Mouse (Mus musculus): ENCODE data around the gene Fam171b.

Fam171b gene

DNA sequence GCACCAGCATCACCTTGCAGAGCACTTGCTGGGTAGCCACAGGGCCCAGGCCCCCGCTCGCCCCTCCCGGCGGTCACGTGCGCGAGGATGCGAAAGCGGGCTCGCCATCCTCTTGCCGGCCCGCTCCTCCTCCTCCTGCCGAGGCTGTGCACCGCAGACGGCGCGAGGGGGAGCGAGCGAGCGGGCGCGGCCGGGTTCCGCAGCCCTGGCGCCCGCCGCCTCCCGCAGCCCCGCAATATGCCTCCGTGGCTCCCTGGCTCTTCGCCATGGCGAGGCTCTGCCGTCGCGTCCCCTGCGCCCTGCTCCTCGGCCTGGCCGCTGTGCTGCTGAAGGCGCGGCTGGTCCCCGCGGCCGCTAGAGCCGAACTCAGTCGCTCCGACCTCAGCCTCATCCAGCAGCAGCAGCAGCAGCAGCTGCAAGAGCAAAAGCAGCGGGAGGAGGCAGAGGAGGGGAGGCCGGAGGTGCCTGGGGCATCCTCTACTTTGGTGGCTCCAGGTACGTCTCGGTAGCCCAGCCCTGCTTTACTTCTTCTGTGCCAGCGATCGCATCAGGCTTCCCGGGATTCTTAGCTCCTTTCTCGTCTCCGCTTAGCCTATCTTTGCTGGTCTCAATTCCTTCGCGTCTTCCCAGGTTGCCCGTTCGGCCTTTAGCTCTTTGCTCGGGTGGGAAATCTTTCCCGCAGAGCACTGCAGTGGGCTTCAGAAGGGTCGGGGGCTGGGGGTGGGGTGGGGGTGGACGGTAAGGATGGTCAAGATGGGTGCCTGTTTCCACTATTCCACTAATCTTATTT, at the start of gene Fam171b:
Gene Fam171b, plus strand, starts transcription at position 154 of the 790 bp plus-strand sequence.
- DNase-seq: peak; percentile 89

DNA sequence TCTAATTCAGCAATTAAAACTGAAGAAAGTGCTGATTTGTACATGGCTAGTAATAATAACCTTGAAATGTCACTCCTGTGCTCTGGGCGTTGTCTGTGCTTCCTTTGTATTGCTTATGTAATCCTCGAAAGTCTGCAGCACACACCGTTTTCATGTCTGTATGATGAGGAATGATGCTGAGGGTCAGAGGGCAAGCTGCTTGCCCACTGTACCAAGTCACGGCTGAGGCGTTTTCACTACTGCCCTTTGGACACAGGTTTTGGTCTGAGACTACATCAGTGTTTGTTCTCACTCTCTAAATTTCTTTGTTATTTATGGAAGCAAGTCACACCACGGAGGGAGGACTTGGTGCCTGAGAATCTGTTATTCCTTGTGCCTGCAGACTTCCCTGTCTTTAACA, 46.4 kb upstream of the Fam171b start:
- DNase-seq: no peak

DNA sequence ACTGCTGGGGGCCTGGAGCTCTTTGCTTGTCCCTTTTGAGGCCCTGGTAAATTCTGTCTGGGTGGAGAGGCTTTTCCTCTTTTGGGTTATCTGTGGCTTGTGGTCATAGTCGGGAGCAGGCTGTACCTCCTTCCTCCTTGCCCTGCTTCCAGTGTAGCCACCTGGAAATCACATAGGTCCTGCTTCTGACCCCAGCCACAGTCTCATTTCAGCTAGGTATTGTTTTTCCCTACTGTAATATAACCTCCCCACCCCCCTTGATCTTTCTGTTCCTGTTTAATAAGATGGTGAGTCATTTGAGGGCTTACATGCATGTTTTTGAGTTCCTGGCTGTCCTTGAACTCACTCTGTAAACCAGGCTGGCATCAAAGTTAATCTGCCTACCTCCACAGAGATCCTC, 45.6 kb upstream of the Fam171b start:
- no peak for DNase-seq

DNA sequence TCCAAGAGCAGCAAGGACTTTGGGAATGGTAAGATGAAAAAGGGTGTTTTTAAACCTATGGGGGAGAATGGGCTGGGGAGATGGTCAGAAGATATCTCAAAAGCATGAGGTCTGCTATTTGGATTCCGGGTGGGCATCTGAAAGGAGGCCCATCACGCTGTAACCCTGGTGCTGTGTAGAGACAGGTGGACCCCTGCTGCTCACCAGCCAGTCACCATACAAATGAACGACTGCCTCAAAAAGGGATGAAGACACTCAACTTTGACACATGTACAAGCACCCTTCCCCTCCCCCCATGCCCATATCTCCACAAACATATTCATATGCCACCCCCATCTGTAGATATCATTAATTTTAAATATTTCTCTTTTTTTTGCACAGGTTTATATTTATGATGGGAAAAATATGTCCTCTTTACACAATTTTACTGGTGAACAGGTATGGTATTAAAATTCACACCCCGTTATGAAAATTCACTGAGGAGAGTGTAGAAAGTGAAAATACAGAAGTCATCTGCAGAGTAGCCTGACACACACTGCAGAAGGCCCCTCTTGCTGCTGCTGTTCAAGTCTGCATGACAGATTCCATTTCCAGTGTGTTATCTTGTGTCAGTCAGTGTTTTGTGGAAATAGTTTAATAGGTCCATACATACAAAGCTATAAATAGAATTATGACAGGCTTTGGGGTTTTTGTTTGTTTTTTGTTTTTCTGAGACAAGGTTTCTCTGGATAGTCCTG, 44.0 kb upstream of the Fam171b start:
- DNase-seq: no peak

DNA sequence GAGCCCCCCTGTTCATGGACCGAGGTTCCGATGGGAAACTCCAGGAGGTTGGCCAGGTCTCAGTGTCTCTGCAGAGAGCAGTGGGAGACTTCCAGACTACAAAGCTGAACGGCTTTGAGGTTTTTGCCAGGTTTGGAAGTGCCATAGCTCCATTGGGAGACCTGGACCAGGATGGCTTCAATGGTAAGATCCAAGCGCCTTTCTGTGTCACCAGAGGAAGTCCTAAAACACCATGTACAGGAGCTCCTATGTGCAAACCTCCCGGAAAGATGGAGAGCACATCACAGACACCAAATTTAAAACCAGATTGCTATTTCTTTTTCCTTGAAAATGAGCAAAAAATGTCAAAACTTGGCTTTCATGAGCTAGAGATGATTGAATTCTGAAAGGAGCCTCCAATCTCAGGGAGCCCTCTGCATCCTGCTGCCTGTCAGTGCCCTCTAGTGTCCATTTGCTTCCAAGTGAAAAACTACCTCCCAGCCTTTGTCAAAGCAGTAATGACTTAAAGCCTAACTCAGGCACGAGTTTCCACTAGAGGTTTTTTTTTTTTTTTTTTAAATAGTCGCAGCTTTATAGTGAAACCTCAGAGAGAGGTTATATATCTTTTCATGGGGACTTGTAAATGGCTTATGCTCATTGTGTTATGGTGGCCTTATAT, 41.2 kb upstream of the Fam171b start:
- peak; percentile 70 for DNase-seq

DNA sequence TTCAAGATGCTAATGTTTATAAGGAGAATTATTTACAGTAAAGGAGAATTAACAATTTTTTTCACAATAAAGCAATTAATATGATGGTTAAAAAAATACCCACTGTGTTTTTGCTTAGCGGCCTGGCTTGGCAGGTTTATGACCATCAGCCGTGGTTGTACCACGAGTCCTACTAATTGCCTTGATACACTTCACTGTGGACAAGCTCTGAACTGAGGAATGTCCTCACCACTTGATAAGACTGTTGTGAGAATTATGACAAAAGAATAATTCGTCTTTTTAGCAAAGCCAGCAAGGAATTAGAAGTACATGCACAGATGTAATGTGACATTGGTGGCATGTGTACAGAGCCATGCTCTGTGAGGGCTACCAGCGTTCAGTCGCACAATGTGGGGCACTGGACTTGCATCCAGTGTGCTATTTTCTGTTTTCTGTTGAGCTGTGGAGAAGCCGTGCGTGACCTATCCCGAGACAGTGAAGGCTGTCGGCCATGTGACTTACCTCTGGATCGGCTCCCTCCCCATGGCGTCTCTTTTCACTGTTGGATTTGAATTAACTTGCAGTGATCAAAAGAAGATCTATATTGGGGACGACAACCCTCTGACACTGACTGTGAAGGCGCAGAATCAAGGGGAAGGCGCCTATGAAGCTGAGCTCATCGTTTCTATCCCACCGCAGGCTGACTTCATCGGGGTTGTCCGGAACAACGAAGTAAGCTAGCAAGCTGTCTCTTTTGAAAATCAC, 20.9 kb upstream of the Fam171b start:
- peak; percentile 84 for DNase-seq

DNA sequence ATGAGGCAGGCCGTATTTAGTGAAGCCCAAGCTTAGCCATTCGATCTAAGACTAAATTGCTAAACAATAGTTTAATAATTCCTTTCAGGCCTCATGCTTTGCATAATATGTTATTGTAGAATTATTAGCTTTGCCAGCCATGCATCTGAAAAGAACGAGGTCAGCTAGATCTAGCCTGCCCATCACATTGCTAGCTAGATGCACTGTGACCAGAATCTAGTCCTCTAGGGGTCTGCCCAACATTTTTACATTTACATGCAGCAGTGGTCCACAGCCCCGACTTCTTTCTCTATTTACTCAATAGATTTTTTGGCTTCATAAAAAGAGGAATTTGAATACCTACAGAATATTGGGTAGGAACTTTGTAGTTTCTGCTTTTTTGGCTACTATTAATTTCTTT, 20.3 kb upstream of the Fam171b start:
- no peak for DNase-seq

DNA sequence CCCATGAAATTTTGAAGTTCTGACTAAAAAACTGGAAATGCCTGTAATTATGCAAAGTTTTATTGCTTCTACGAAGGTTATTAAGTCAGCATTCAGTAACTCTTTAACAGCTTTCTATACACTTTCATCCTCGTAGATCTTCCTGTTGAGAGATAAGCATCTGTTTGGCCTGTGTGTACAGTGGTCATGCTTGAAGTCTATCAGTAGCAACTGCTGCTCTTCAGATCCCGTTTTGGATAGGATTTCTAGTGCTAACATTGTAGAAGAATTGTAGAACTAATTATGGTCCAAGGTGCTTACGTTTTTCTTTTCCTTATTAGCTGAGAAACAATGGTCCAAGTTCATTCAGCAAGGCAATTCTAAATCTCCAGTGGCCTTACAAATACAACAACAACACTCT, 16.7 kb upstream of the Fam171b start:
- no peak for DNase-seq

DNA sequence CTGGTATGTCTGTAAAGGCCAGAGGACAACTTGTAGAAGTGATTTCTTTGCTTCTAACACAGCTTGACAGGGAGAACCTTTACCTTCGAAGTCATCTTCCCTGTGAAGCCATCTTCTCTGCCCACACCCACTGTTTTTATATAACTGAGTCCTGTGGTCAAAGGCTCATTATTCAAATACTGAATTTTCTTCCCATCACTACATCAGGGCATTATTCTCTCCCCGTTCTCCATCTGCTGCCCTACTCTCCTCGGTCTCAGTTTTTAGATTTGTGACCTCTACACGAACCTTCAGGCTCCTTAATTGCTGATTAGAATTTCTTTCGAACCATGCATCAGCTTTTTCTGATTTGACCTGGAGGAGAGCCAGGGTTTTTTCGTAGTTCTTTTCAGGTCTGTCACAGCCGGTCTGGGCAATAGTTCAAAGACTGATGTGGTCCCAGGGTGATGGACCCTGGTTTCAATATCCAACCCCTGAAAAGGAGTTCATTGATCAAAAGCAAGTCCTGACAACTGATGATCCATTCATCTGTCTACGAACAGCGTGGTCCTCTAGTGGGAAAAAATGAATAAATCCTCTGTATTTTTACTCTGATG, 14.4 kb upstream of the Fam171b start:
- no peak for DNase-seq

DNA sequence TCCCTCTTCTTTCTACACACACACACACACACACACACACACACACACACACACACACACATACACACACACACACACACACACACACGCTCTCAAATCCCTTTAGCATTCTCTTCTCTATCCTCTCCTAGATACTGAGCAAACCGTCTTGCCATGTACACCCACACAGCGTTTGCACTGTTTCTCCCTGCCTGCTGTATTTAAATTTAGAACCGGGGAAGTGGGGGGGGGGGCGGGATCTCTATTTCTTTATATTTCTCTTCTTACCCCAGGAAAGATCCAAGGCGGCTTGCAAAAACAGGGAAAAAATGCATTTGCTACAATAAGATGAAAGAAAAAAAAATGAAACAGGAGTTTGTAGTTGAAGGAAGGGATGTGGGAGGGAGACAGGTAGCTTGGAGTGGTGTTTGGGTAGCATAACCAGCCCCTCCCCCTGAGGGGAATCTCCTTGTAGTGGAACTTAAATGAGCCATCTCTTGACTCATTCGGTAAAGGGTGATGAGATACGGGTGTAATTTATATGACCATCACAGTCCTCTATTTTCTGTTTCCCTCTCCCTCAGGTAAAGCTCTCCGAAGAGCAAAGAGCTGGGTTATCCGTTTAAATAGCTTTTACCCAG, 947 bp downstream of the Fam171b start:
- peak; percentile 49 for DNase-seq

DNA sequence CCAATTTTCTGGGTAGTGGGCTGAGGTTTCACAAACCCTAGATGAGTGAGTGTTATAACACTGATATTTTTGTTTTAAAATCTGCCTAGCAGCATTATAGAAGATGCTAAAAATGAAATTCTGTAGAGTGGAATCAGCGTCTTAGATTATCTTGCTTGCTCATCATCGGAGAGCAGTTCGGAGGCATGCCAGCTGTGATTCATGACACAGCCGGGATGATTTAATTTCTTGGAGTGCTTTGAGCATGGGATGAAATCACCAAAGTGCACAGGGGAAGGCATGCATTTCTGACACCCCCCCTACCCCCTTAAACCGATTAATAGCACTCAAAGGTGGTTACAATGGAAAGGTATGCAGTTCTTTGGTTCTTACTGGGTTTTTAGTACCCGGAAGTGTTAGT, 1.6 kb downstream of the Fam171b start:
- DNase-seq: peak; percentile 45

DNA sequence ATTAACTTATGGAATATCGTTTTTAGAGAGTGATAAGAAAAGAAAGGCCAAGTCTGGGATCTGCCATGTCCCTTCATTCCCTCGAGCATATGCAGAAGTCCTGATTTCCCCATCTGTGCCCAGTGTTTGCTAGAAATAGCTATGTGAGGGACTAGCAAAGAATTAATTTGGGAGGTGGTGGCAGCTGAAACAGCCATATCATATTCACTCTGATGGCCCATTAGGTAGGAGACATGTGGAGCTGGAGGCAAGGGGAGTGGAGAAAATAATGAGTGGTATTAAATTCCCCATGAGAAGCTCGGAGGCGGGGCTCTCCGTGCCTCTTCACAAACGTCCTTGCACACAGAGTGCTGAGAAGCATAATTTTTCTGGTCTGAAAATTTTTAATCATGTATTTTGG, 3.7 kb downstream of the Fam171b start:
- DNase-seq: no peak

DNA sequence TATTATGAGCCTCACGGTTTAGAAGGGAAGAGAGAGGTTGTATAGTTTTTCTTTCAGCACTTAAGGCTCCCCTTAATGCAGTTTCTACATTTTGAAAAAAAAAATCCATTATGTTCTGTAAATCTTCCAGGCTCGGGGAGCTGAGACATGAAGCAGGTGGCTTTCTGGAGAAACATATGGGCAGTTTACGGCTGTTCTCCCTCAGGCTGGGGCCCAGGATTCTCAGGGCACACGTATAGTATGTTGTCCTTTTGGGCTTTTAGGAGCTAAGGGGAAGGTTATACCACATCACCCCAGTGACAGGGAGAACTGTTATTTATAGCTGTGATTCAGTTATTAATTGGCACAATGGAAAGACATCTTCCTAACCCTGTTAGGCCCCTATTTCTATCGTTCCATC, 12.7 kb downstream of the Fam171b start:
- DNase-seq: no peak

DNA sequence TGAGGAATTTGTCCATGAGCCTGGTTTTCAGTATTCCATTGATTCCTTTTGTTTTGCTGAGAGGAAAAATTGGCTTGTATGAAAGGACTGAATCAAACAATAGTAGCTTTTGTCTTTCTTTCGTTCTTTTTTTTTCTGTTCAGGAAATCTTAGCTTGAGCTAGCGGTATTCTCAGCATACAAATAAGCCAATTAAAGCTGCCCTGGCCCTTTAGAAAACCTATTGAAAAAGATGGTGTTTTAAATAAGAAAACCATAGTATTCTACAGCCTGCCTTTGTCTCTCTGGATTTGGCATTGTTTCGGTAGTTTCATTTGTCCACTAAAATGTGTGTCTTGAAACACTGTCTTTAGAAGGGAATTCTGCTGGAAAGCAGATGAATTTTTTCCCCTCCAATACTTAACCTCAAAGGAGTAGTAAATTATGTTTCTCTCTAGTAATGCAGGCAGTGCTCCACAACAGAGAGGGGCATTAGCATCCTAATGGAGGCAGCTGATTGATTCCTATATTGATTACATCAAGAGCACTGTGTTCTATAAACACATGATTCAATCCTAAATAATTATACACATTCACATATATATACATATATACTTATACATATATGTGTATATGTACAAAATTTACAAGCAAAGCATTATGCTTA, 16.6 kb downstream of the Fam171b start:
- DNase-seq: peak; percentile 51

DNA sequence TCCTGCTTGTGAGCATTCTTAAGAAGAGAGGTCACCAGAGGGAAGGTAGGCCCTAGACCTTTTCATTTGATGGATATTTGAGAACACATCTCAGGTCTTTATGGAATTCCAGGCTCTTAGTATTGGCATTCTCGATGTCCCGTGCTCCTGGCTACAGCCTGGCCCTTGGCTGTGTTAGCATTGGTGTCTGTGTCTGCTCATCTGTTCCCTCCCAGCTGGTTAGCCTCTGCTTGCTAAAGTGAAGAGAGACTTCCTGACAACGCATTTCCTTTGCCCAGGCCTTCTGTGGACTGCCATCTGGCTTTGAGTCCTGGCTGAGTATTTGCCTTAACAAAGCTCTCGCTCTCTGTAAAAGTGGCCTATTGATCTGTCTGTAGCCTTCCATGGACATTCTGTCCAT, 20.5 kb downstream of the Fam171b start:
- no peak for DNase-seq

DNA sequence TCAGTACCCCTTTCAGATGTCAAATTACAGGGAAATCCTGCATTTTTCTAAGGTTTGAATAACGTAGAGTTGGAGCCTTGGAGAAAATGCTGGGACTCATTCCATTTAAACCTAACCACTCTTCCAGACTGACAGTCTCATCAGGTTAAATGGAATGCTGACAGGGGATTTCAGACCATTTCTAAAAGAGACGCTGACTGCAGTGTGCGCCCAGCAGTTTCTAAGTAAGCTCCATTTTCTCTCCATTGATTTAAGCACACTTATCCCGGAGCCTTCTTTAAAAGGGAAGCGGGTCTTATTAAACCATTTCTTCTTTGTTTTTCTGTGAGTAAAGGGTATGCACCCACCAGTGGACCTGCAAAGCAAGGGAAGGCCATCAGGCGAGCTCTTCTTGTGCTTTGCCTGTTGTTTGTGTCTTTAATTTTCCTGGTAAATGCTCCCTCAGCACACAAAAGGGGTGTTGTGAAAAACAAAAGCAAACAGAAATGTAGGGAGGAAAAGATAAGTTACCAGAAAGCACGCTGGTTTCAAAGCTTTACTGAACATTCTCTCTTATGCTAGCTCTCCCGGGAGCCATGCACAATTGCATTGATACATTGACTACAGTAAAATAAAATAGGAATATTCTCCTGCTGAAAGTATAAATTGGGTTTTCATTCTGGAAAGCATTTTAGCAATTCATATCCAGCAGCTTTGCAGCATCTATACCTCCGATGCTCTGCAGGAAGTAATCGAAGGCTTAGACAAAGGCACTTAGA, 23.1 kb downstream of the Fam171b start:
- DNase-seq: no peak

DNA sequence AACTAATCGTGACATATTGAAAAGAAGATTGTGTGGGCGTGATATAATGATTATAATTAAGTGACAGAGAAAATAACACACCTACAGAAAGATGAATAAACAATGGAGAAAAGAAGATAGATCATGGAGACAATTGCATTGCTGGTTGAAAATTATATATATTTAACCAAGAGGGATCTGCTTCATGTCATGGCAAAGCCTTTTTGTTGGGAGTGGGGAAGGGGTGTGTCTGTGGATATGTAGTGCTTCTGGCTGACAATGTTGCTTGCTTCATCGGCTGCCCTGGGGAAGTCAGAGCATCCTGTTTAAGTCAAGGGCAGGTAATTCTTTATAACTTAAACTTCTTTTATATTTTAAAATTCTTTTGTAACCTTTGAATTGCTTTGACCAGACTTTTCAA, 36.1 kb downstream of the Fam171b start:
- DNase-seq: no peak

DNA sequence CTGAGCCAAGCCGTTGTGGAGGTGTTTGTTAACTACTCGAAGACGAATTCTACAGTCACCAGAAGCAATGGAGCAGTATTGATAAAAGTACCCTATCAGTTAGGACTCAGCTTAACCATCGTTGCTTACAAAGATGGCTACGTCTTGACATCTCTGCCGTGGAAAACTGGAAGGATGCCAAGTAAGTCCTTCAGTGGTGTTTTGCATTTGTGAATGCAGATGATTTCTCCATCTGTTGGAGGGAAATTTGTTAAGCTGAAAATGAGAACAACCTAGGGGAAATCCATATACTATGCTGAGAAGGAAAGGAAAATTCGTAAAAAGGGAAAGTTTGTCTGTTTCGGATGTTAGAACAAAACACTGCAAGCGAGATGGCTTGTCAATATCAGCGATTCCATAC, 41.0 kb downstream of the Fam171b start:
- DNase-seq: no peak

DNA sequence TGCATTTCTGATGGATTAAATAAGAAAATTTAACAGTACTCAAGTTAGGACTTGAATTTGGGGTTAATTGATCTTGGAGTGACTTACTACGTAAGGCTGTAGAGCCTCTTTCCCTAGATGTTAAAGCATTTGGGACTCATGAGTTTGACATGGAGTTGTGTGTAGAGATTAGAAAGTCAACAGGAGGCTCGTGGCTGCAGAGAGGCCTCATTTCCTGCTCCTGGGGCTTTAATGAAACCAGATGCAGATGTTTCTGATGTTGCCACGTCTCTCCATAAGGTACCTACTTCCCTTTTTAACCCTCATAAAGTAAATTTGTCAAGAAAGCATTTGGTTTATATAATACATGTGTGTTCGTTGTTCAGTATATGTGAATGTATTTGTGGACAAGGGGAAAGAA, 43.8 kb downstream of the Fam171b start:
- no peak for DNase-seq

DNA sequence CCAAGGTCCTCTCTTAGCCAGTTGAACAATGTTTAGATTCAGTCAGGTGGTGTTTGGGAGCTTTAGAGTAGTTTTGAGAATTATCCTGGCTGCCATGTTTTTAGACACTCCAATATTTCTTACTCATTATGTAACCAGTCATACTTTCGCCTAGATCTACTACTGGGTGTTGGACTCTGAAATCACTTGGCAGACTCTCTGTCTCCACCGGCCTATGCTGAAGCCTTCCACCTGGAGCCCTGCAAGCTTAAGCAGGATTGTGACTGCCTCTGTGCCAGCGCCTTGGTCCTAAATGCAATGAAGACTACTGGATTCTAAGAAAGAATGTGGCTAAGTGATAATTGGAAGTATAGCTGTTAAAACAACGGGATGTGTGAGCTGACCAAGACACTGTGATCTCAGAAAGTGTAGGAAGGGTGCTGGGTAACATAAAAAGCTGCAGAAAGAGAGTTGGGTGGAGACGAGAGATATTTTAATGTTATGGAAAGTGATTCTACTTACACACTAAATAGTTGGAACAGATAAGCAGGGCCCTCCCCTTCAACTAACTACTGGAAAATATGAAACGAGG, 71.5 kb downstream of the Fam171b start:
- no peak for DNase-seq

DNA sequence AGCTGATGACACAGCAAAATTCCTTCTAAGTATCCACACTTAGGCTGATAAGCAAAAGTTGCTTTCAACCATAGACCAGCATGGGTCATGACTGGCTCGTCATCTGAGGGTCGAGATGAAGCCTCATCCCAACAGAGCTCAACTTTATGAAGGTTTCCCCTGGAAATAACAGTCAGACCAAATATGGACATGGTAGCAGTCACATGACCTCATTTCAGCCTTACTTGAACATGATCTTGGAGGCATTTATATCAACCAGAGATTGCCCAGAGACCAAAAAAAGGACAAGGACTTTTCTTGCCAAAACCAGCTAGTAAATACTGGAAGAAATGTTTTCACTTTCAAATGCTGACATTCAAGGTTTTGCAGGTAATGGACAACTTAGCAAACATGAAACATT, 81.3 kb downstream of the Fam171b start:
- no peak for DNase-seq
